Mouse (Mus musculus) heart, postnatal 0 days (tissue): ENCODE data around the gene Taf3. TPM values are rescaled to one million over a fixed set of nuclear protein-coding genes. Genes with fewer than 3 reads are reported as not detected.

ENCODE experiments used
- ATAC-seq: fragments of 200-750 bp; cut with Nextera tagmentation; 2 replicates; pipeline ENCODE4 v1.8.0; 2017; ENCODE audit warnings: low read depth, moderate number of reproducible peaks, moderate library complexity; ENCODE audit not compliant: insufficient read depth
- DNase-seq: peaks from one replicate; pipeline ENCODE4 v3.0.0-alpha.2; 2016; ENCODE audit warnings: low spot score
- H3K27ac ChIP-seq: fragments of 300-500 bp; sonication (generic); 2 replicates; pipeline ENCODE4 v1.5.1; 2014; ENCODE audit warnings: low read depth, mild to moderate bottlenecking
- H3K27me3 ChIP-seq: fragments of 300-500 bp; sonication (generic); 2 replicates; pipeline ENCODE4 v1.6.1; 2014; ENCODE audit warnings: low read length, mixed read lengths; ENCODE audit not compliant: control insufficient read depth, insufficient read depth
- H3K36me3 ChIP-seq: fragments of 300-500 bp; sonication (generic); replicated peaks from 2 replicates; pipeline ENCODE4 v1.6.1; 2014; ENCODE audit warnings: low read length, mixed read lengths; ENCODE audit not compliant: control insufficient read depth, insufficient read depth
- H3K4me1 ChIP-seq: fragments of 300-500 bp; sonication (generic); 2 replicates; pipeline ENCODE4 v1.6.1; 2014; ENCODE audit warnings: antibody characterized with exemption; ENCODE audit not compliant: control insufficient read depth, insufficient read depth
- H3K4me2 ChIP-seq: fragments of 300-500 bp; sonication (generic); 2 replicates; pipeline ENCODE4 v1.6.1; 2014; ENCODE audit warnings: low read depth, mild to moderate bottlenecking, low read length, moderate library complexity
- H3K4me3 ChIP-seq: fragments of 300-500 bp; sonication (generic); 2 replicates; pipeline ENCODE4 v1.5.1; 2014; ENCODE audit warnings: low read depth, low read length
- H3K9ac ChIP-seq: fragments of 300-500 bp; sonication (generic); replicated peaks from 2 replicates; pipeline ENCODE4 v1.6.1; 2014; ENCODE audit warnings: low read depth, low read length, mixed read lengths
- H3K9me3 ChIP-seq: fragments of 300-500 bp; sonication (generic); replicated peaks from 2 replicates; pipeline ENCODE4 v1.6.1; 2016; ENCODE audit warnings: low read length; ENCODE audit not compliant: control insufficient read depth
- CTCF ChIP-seq: IDR thresholded peaks from 2 replicates; pipeline ENCODE4 v1.5.1; 2016; ENCODE audit warnings: antibody characterized with exemption, control low read depth, low read depth
- EP300 ChIP-seq: IDR thresholded peaks from 2 replicates; pipeline ENCODE4 v1.6.1; 2016; ENCODE audit warnings: antibody characterized with exemption, low read depth
- WGBS: fragments of 180-500 bp; shearing (Covaris S2); extraction: QIAGEN DNeasy Blood & Tissue Kit; methylation state at CpG from one replicate; pipeline ENCODE4 v1.1.7; 2014; 5-methylcytosine and 5-hydroxymethylcytosine counted together
- polyA plus RNA-seq: library from polyadenylated mRNA; unstranded; fragments of >200 nt; fragmentation: Nextera tagmentation; extraction: Ambion mirVana; gene quantifications from 2 replicates; pipeline ENCODE4 v1.2.1, GENCODE M21; 2015
- total RNA-seq: library from RNA; depleted of rRNA; stranded (reverse); fragments of >200 nt; gene quantifications from 2 replicates; pipeline ENCODE4 v1.2.3, GENCODE M21; 2014; ENCODE audit warnings: low replicate concordance

The Taf3 gene
- total and polyA plus RNA-seq, 2 experiments from 2014 or later = 3.0 to 6.3 TPM

DNA sequence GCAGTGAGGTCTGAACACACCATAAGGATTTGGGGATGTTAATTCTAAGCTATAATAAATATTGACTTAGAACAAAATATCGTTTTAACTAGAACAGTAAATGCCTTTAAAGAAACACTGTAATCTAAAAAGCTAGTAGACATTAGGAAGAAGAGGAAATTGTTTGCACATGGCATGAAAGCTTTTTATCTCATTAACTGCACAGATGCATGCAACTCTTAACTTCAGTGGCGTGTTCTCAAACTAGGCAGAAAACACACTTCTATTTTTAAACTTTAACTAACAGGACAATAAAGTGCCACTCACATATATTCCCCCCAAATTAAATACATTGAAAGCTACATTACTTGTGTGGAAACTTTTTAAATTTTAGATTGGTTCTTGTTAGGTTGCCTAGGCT is 91.8 kb downstream of the Taf3 start:
- DNase-seq (no peak), ATAC-seq (no peak)
- Histone ChIP-seq H3K9me3 (no peaks in the 10 kb centered on the region), H3K27me3 (no peaks in the 10 kb centered on the region), H3K36me3 (peaks cover 12% of the 10 kb centered on the region), H3K4me1 (peaks cover 6% of the 10 kb centered on the region; the same call in 1 of the 2 replicates), H3K4me3 (no peak overlapping the region), H3K4me2 (no peak overlapping the region), H3K27ac (no peak overlapping the region), H3K9ac (no peak overlapping the region)
- TF ChIP-seq EP300 = no peak
- 51% methylated on average over 2 of the region's 2 CpGs for WGBS

GRCm38 (mm10) chr2:9955576-9956535 is 92.5 kb downstream of the Taf3 start:
- WGBS = 67% methylated on average over 9 of the region's 9 CpGs
- no peak overlapping the region for H3K4me3 ChIP-seq
- H3K36me3 ChIP-seq = peaks cover 12% of the 10 kb centered on the region
- H3K4me2 ChIP-seq = no peak overlapping the region
- H3K9me3 ChIP-seq = no peaks in the 10 kb centered on the region
- DNase-seq (no peak), ATAC-seq (no peak)
- H3K27ac ChIP-seq = no peak overlapping the region
- H3K27me3 ChIP-seq = no peaks in the 10 kb centered on the region
- H3K9ac ChIP-seq = no peak overlapping the region
- TF ChIP-seq EP300 (no peak), CTCF (no peak)
- H3K4me1 ChIP-seq = peaks cover 6% of the 10 kb centered on the region; the same call in 1 of the 2 replicates

GRCm38 (mm10) chr2:9946739-9947138 is 101.7 kb downstream of the Taf3 start:
- Histone ChIP-seq H3K9ac (no peak overlapping the region), H3K4me1 (no peaks in the 10 kb centered on the region), H3K9me3 (no peaks in the 10 kb centered on the region), H3K4me3 (no peak overlapping the region), H3K27ac (no peak overlapping the region), H3K4me2 (no peak overlapping the region), H3K36me3 (0 out of 2 replicates have a peak, but pooled peaks cover 2% of the 10 kb centered on the region), H3K27me3 (no peaks in the 10 kb centered on the region)
- no peak for DNase-seq
- no peak for ATAC-seq
- TF ChIP-seq CTCF (no peak), EP300 (no peak)
- 78% methylated on average over 3 of the region's 3 CpGs for WGBS

GRCm38 (mm10) chr2:9945611-9946010 is 102.8 kb downstream of the Taf3 start:
- H3K27ac ChIP-seq = no peak overlapping the region
- no peaks in the 10 kb centered on the region for H3K36me3 ChIP-seq
- H3K9ac ChIP-seq = no peak overlapping the region
- DNase-seq (no peak), ATAC-seq (no peak)
- WGBS = 90% methylated on average over 4 of the region's 4 CpGs
- no peak overlapping the region for H3K4me3 ChIP-seq
- no peaks in the 10 kb centered on the region for H3K4me1 ChIP-seq
- no peak overlapping the region for H3K4me2 ChIP-seq
- TF ChIP-seq EP300 = no peak
- TF ChIP-seq CTCF = no peak
- H3K27me3 ChIP-seq = no peaks in the 10 kb centered on the region
- H3K9me3 ChIP-seq = no peaks in the 10 kb centered on the region

DNA sequence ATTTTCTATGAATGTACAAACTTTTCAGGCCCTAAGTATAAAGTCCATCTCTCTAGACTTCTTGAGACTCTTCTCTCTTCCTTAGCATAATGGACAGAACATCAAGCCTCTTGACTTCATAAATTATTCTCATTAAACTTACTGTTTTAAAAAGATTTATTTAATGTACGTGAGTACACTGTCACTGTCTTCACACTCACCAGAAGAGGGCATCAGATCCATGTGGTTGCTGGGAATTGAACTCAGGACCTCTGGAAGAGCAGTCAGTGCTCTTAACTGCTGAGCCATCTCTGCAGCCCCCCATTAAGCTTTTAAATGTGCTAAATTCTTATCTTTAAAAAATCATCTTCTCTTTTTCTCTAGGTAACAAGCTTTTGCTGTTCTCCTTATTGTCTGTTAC is 105.4 kb downstream of the Taf3 start:
- H3K36me3 ChIP-seq = 0 out of 2 replicates have a peak, but pooled peaks cover 9% of the 10 kb centered on the region
- H3K9ac ChIP-seq = no peak overlapping the region
- no peak overlapping the region for H3K27ac ChIP-seq
- no peaks in the 10 kb centered on the region for H3K4me1 ChIP-seq
- DNase-seq = no peak
- TF ChIP-seq CTCF (peak; percentile 25), EP300 (no peak)
- ATAC-seq = no peak
- H3K4me2 ChIP-seq = no peak overlapping the region
- 85% methylated on average over 1 of the region's 1 CpGs for WGBS
- no peaks in the 10 kb centered on the region for H3K9me3 ChIP-seq
- no peaks in the 10 kb centered on the region for H3K27me3 ChIP-seq
- no peak overlapping the region for H3K4me3 ChIP-seq
